Mouse (Mus musculus) heart, postnatal 14 days (tissue): Measurements from ENCODE around the gene Decr2. TPM values are rescaled to one million over a fixed set of nuclear protein-coding genes. Genes with fewer than 3 reads are reported as not detected.

ENCODE experiments used
- DNase-seq, 2 experiments: peaks; one replicate each; pipeline ENCODE4 v3.0.0; 2021 to 2022
- intact Hi-C: fragments of 180-260 bp; cut with DNase I; formaldehyde crosslinking; loops from one replicate; pipeline ENCODE4 v1.15.1; 2025
- long read RNA-seq, 2 experiments: library from polyadenylated mRNA; stranded (forward); transcript quantifications; one replicate each; pipeline ENCODE4 v2.0.0; 2021
- total RNA-seq, 2 experiments: library from RNA; stranded (reverse); gene quantifications; 2 replicates each; pipeline ENCODE4 v1.2.3; 2021

The Decr2 gene
- 10 to 100 TPM; 10.9 to 13.0 TPM for total RNA-seq
- long read RNA-seq, experiment 1, transcript Decr2-201 (9 exons, 2,224 nt), result major isoform, 23 of 33 reads
- long read RNA-seq, experiment 1, partial matches to known transcripts, result 0 of 33 reads
- long read RNA-seq, experiment 1, other reads (novel, unspliced or antisense), result 10 of 33 reads
- long read RNA-seq, experiment 2, transcript Decr2-201 (9 exons, 2,224 nt), result major isoform, 20 of 24 reads
- long read RNA-seq, experiment 2, partial matches to known transcripts, result 2 of 24 reads
- long read RNA-seq, experiment 2, other reads (novel, unspliced or antisense), result 2 of 24 reads

DNA sequence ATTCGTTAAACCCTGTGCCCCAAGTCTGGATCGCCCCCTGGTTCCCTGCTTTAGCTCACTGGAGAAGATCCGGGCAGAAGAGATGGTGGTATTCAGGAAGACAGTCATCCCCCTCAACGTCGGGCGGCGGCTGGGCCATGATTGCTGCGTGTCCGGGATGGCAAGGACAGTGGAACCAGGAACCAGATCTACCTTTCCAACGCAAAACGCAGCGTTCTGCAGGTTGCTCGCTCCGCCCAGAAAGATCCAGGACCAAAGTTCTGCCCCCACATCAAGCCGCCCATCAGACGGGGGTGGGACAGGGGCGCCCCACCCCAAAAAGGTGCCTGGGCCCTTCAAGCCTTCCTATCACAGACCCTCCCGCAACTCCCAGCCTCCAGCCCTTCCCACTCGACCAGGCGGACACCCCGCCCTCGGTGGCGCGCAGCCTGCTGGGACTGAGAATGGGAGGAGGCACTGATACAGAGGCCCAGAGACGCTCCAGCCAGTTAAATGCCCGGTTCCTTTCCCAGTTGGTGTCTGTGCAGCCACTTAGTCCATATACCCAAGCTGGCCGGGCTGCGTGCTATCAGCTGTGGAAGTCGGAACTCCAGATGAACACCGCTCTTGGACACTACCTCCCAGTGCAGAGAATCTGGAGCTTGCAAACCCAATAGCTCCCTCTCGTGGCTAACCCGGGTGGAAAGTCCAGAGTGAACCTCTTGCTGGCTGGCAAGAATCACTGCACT lies at the start of gene Decr2:
Gene Decr2, minus strand, starts transcription at position 433 of the 728 bp plus-strand sequence.
- DNase-seq, result peak; percentile 84 to 91
- intact Hi-C loops, result loop anchor here (1.0 to 5.0 kb wide), 4 partner anchors 19 to 198 kb away; no protein-coding TSS in a partner anchor

DNA sequence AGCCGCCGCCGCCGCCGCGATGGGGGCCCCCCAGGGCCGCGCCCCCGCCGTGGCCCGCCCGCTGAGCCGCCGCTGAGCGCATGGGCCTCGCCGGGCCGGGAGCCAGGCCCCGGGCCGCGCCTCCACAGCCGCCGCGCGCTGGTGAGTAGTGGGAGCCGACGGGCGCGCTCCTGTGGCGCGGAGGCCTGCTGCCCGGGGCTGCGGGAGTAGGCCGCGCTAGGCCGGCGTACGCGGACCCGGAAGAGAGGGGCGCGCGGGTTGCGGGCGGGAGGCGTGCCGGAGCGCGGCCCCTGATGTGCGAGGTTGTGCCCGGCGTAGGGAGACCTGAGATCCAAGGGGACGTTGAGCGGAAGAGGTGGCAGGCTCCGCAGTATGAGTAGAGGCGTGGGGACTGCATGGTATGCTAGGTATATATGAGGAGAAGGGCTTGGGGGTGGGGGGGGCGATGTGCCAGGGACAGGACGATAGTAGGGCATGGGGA lies 48.8 kb upstream of the Decr2 start:
- DNase-seq, result peak in 1 of 2 experiments; percentile 76
- intact Hi-C loops, result loop anchor here (2.0 kb wide), 1 partner anchor 104 kb away; no protein-coding TSS in a partner anchor

DNA sequence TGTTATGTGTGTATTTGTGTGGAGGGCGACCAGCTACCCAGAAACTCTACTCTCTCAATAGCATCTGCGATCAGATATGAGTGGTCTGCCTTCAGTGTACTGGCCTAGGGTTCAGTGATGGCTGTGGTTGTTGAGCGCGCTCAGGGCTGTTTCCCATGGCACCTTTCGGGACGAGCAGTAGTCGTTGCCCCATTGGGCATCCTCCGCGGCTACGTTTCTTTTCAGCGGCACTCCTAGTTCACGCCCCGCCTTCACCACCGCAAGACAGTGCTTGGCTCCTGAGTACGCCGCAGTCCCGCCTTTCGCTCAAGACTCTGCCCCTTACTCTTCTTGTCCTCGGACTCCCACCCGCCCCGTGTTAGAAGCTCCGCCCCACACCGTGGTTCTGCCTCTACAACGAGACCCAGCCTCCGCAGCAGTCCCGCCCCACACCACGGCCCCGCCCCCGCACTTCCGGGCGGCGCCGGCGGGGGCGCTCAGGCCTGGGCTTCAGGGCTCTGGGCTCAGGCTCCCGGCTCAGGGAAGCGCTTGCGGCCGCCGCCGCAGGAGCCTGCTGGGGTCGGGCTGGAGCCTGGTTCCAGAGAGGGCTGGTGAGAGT lies 48.2 kb upstream of the Decr2 start, which contains the start of gene Axin1:
Gene Axin1, plus strand, starts transcription at position 450 of the 598 bp plus-strand sequence.
- intact Hi-C loops, result loop anchor here (2.0 kb wide), 1 partner anchor 104 kb away; no protein-coding TSS in a partner anchor
- DNase-seq, result peak; percentile 93 to 94

DNA sequence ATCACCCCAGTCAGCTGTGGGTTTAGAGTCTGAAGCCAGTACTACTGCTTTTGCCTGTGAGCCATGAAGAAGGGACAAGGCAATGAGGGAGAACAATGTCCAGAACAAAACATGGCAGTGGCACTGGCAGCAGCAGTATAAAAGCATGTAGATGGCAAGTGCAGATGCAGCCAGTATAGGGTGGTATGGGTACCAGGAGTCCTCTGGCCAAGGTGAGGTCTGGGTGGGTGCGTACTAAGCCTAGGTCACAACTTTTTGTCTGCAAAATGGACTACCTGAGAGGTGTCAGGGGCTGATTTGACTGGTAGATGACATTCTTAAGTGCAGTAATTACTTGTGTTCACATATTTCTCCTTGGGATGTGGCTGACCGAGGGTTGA lies 47.6 kb upstream of the Decr2 start:
- intact Hi-C loops, result loop anchor here (2.0 kb wide), 1 partner anchor 105 kb away; no protein-coding TSS in a partner anchor

DNA sequence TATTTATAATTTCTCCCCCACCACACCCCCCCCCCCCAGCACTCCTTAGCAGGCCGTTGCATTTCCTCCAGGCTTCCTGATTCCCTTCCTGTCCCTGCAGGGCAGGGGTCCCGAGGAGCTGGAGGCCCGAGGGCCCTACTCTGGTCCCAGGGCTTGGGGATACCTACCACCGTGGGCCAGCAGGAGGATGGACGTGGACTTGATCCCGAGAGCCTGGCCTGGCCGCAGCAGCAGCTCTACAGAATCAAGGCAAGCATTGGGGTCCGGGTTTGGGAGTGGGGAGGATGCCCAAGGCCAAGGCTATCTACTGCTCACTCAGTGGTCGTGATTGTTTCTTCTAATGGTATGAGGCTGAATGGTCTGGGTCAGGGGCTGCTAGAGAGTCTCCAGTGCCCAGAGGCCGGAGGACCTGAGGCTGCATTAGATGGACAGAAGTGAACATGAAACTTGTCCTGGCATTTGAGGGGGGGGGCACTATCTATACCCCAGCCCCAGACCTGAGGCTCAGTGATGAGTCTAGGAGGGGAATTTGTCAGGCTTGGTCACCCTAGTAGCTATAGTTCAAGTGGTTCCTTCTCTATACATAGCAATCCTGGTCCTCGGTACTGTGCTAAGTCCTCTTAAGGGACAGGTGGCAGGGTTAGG lies 47.1 kb upstream of the Decr2 start:
- intact Hi-C loops, result no loop called here
- no peak for DNase-seq

More for the DNA sequence above, 47.6 kb upstream of the Decr2 start:
- DNase-seq, result no peak

DNA sequence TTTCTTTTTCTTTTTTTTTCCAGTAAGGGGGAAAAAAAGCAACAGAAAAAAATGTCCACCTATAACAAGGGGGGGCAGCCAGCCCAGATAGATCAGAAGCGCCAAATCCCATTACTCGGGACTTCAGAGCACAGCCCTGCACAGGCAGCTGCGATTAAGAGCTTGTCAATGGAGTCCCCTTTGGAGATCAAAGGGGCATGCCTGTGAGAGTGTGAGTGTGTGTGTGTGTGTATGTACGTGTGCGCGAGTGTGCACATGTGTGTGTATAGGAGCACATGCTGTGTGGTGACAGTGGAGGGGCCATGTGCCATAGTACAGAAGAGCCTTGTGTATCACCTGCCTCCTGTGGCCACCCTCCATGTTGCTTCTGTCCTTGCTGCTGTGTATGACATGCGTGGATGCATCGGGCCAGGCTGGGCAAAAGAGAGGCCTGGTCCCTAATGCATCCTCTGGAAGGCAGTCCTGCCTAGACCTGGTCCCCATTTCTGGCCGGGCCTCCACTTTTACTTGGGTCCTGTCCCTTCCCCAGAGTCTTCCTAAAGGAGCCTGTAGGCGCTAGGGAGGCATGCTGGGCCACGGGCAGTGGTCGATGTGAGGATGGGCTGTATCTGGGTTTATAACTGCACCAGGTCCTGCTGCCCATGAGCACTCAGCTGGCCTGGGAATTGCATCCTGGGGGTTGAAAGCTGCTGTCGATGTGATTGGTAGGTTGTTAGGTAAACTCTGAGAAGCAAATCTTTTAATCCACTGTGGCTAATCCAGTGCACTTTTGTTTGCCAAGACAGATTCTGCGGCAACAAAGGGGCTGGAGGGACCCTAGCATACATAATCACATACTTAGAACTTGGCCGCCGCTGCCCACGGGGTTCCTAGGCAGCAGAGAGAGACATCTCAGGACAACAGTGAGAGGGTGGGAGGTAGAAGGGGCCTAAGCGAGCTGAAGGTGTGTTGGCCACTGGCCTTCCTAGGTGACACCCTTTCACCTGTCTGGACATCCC lies 42.0 kb upstream of the Decr2 start:
- intact Hi-C loops, result no loop called here
- DNase-seq, result no peak

- intact Hi-C loops, result no loop called here
- DNase-seq, result no peak
Measured at GRCm38 (mm10) chr17:26131062-26131732, 41.1 kb upstream of the Decr2 start.

GRCm38 (mm10) chr17:26125226-26125625 lies 35.1 kb upstream of the Decr2 start:
- intact Hi-C loops, result no loop called here

GRCm38 (mm10) chr17:26124560-26124959 lies 34.4 kb upstream of the Decr2 start:
- intact Hi-C loops, result loop anchor here (5.0 kb wide), 1 partner anchor 118 kb away; the partner anchor contains the start of gene Fam234a
- no peak for DNase-seq

More at GRCm38 (mm10) chr17:26125226-26125625, 35.1 kb upstream of the Decr2 start:
- DNase-seq, result no peak

- peak; percentile 93 to 94 for DNase-seq
- intact Hi-C loops, result loop anchor here (5.0 kb wide), 1 partner anchor 119 kb away; the partner anchor contains the start of gene Fam234a
Measured at GRCm38 (mm10) chr17:26123267-26123684, 33.1 kb upstream of the Decr2 start, which contains the start of gene Mrpl28. Gene Mrpl28, plus strand, starts transcription at chr17:26123500.

DNA sequence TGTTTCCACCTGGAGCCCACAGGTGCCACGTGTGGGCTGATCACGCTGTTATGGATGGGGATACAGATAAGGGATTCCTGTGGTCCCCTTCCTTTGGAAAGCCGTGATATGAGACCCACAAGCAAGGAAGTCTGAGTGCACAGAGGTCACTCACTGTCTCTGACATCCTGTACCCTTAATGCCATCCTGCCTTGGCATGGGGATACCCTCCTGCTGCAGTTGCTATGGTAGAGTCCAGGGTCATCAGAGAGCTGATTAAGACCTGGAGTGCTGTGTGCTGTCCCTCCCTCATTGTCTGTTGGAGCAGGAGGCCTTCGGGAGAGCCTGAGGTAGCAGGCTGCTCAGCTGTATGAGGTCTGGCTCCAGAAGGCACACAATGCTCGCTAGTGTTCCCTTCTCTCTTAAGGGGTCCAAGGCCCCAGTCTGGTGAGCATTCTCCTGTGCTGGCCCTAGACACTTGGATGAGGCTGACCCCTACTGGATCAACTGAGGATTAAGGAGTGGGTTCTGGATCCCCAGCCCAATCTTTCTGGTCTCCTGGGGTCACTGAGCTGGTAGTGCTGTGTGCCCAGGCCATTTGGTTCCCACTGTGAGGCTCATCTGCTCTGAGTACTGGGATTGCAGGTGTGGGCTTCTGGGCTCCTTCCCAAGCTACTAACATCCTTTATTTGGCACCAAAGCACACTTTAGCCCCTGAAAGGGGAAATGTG lies 32.4 kb upstream of the Decr2 start:
- intact Hi-C loops, result loop anchor here (5.0 kb wide), 1 partner anchor 120 kb away; the partner anchor contains the start of gene Fam234a
- no peak for DNase-seq

DNA sequence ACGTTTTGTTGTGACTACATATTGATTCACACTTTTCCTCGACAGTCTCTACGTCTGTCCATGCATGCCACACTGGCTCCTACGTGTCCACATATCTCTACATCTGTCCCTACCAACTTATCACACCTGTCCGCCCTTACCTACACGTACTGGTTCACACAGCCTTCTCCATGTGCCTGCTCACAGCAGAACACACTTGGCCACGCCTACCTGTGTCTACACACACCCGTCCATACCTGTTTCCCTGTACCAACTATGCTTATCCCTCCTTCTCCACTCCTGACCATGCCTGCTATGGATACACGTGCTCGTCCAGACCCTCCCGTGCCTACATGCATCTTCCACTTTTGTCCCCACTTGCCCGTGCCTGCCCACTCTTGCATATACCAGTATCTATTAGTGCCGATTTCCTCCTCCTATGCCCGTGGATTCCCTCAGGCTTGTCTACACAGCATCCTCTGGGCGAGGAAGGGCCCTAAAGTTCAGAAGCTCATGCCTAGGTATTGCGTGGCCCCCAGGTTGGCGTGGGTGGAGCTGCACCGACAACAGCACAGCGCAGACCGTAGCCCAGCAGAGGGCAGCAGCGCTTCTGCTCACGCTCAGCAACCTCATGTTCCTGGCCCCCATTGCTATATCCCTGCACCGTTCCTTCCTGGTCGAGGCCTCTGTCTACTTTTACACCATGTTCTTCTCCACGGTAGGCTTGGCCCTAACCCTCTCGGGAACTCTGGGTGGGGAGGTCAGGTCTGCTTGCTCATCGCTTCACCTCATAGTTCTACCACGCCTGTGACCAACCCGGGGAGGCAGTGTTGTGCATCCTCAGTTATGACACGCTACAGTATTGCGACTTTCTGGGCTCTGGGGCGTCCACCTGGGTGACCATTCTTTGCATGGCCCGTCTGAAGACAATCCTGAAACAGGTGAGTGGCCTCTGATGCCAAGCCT lies 29.9 kb upstream of the Decr2 start:
- intact Hi-C loops, result loop anchor here (5.0 kb wide), 1 partner anchor 122 kb away; the partner anchor contains the start of gene Fam234a

GRCm38 (mm10) chr17:26116503-26117258 lies 26.5 kb upstream of the Decr2 start:
- no peak for DNase-seq
- intact Hi-C loops, result no loop called here

More for the DNA sequence above, 29.9 kb upstream of the Decr2 start:
- peak; percentile 54 to 68 for DNase-seq

DNA sequence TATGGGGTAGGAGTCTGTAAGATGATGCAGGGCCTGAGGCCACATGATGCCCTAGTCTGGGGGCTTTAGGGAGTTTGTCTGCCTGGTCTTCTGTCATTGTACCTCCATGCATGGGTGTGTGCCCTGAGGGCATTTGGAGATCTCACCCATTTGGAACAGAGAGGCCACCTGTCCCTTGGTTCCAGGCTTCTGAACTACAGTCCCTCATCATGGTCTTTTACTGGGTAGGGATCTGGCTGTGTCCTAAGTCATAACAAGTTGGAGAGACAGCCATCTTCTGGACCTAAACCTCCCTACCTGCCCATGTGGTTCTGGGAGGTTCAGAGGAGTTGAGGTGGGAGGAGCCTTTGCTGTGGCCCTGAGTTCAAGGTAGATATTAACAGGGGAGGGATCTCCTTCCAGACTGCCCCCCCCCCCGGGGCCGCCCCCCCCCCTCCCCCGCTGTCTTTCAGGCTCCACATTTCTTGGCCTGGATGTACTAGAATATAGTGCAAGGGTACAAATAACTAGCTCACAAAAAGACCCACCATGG lies 25.9 kb upstream of the Decr2 start:
- intact Hi-C loops, result no loop called here
- DNase-seq, result no peak

DNA sequence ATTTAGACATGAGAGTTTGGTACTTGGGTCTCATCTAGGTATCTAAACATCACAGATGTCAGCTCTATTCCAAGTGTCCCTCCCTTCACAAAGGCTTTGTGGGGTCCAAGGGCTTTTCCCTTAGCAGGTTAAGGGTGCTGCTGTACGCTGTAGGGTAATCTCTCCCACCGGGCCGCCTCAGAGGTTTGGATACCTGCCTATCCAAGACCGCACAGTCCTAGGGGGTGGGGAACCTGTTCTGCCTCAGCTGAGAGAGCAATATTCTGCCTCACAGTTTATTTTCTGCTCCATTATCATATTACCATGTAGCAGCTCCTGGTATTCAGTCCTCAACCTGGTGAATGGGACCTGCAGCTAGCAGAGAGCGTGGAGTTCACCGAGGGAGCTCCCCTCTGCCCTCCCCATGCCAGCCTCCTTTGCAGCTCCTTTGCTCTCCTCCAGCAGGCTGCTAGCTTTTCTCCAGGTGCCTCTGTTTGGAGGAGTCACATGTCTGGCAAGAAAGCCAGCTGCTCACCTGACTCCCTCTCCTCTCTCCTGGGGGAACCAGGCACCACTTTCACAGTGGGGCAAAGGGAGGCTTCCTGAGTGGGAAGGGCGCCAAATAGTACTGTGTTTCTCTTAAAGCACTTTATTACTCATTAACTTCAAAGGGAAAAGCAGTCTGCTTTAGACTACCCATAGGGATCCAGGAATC lies 25.2 kb upstream of the Decr2 start:
- intact Hi-C loops, result no loop called here
- DNase-seq, result no peak
